Mouse (Mus musculus) myocyte (in vitro differentiated cells): ENCODE data around the gene H2al2a. TPM values are rescaled to one million over a fixed set of nuclear protein-coding genes. Genes with fewer than 3 reads are reported as not detected.

Experiments used
- H3K27me3 ChIP-seq: one replicate; pipeline ENCODE4 v1.6.1; 2011; ENCODE audit not compliant: control insufficient read depth, insufficient read depth, insufficient read length
- H3K36me3 ChIP-seq: one replicate; pipeline ENCODE4 v1.6.1; 2011; ENCODE audit not compliant: control insufficient read depth, insufficient read depth
- H3K4me2 ChIP-seq: one replicate; pipeline ENCODE4 v1.6.1; 2011; ENCODE audit warnings: low read depth, control low read depth
- H3K4me3 ChIP-seq: one replicate; pipeline ENCODE4 v1.5.1; 2011; ENCODE audit warnings: mild to moderate bottlenecking, control low read depth, moderate library complexity
- H3K79me2 ChIP-seq: one replicate; pipeline ENCODE4 v1.6.1; 2011; ENCODE audit not compliant: control insufficient read depth, insufficient read depth
- H3ac ChIP-seq: one replicate; pipeline ENCODE4 v1.6.1; 2011; ENCODE audit not compliant: control insufficient read depth, insufficient read length
- CEBPB ChIP-seq: IDR thresholded peaks from 2 replicates; pipeline ENCODE4 v1.6.1; 2011; ENCODE audit warnings: mild to moderate bottlenecking, moderate library complexity; ENCODE audit not compliant: poor library complexity, insufficient read depth, severe bottlenecking
- E2F4 ChIP-seq: IDR thresholded peaks from one replicate; pipeline ENCODE4 v1.6.1; 2011; ENCODE audit warnings: mild to moderate bottlenecking, control low read depth, moderate library complexity; ENCODE audit not compliant: insufficient read depth
- MAX ChIP-seq: IDR thresholded peaks from one replicate; pipeline ENCODE4 v1.6.1; 2011; ENCODE audit warnings: low read depth, mild to moderate bottlenecking, control low read depth
- MYOD1 ChIP-seq, 3 experiments: IDR thresholded peaks; one replicate each; pipeline ENCODE4 v1.6.1; 2011; ENCODE audit warnings: control low read depth in 2 of 3, low read depth in 2 of 3, mild to moderate bottlenecking in 2 of 3, moderate library complexity in 1 of 3; ENCODE audit not compliant: insufficient read length in 2 of 3, control insufficient read depth in 1 of 3
- MYOG ChIP-seq, 3 experiments: IDR thresholded peaks; one replicate each; pipeline ENCODE4 v1.6.1; 2011; ENCODE audit warnings: control low read depth in 2 of 3, low read depth in 2 of 3, mild to moderate bottlenecking in 2 of 3; ENCODE audit not compliant: insufficient read length in 2 of 3, control insufficient read depth in 1 of 3, insufficient read depth in 1 of 3
- POLR2A ChIP-seq: IDR thresholded peaks from one replicate; pipeline ENCODE4 v1.6.1; 2011; ENCODE audit warnings: low read depth, mild to moderate bottlenecking, control low read depth, moderate library complexity; ENCODE audit not compliant: insufficient read length
- POLR2AphosphoS2 ChIP-seq: IDR thresholded peaks from one replicate; pipeline ENCODE4 v1.6.1; 2011; ENCODE audit warnings: low read depth, control low read depth; ENCODE audit not compliant: insufficient read length
- REST ChIP-seq: IDR thresholded peaks from one replicate; pipeline ENCODE4 v1.6.1; 2011; ENCODE audit warnings: mild to moderate bottlenecking, control low read depth, moderate library complexity; ENCODE audit not compliant: insufficient read depth, insufficient read length
- SRF ChIP-seq: IDR thresholded peaks from one replicate; pipeline ENCODE4 v1.6.1; 2011; ENCODE audit warnings: low read depth; ENCODE audit not compliant: control insufficient read depth, insufficient read length
- TCF12 ChIP-seq: IDR thresholded peaks from one replicate; pipeline ENCODE4 v1.6.1; 2011; ENCODE audit warnings: mild to moderate bottlenecking, control low read depth; ENCODE audit not compliant: poor library complexity, insufficient read depth, severe bottlenecking
- TCF3 ChIP-seq: IDR thresholded peaks from one replicate; pipeline ENCODE4 v1.6.1; 2011; ENCODE audit warnings: low read depth, control low read depth; ENCODE audit not compliant: insufficient read length
- USF1 ChIP-seq: IDR thresholded peaks from one replicate; pipeline ENCODE4 v1.6.1; 2011; ENCODE audit warnings: low read depth, mild to moderate bottlenecking, control low read depth, moderate library complexity
- polyA plus RNA-seq: library from polyadenylated mRNA; unstranded; fragments of >200 nt; fragmentation: generic; extraction: Trizol; gene quantifications from one replicate; pipeline ENCODE4 v1.2.1, GENCODE M21; 2012; ENCODE audit warnings: missing spikeins

H2al2a gene
- polyA plus RNA-seq, 1 experiment = not detected

DNA sequence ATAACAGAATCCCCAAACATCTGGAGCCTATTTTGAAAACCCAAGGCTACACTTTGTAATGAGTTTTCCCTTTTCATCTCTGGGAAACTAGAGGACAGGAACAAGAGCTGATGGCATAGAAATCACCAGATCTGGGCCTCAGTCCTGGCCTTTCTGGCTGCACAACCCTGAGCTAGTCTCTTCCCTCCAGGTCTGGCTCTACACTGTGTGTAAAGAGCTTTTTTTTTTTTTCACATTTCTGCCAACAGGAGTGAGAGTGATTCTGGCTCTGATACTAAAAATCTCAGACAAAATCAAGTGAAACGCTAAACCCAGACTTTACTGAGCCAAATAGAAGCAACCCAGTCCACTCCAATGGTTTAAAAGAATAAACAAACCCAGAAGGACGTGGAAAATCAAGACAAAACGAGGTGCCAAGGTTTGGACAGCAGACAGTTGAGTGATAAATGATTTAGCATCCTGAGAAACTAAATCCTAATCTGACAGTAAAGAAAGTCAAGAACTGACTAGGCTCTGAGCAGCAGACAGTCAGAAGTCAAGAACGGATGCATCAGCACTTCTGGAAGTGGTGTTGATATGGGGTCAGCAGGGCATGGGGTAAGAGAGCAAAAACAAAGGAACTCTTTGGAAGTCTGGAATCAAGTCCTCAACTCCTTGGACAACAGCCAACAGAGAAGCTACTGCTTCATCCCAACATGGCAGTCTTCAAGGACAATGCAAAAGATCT, 21.0 kb downstream of the H2al2a start:
- Histone ChIP-seq H3K36me3 (no peaks in the 10 kb centered on the region), H3K4me3 (no peak overlapping the region), H3ac (no peak overlapping the region), H3K27me3 (no peaks in the 10 kb centered on the region), H3K4me2 (no peak overlapping the region), H3K79me2 (no peaks in the 10 kb centered on the region)
- TF ChIP-seq TCF12 (no peak), MYOD1 (IDR thresholded peaks at IDR 0.05; ENCODE audit: control insufficient read depth in 1 of 3, insufficient read length in 2 of 3, low read depth in 2 of 3) (no peak), SRF (no peak), TCF3 (no peak), USF1 (no peak), REST (no peak), MYOG (IDR thresholded peaks at IDR 0.05; ENCODE audit: control insufficient read depth in 1 of 3, insufficient read depth in 1 of 3, insufficient read length in 2 of 3, low read depth in 2 of 3) (no peak), E2F4 (no peak), MAX (no peak), POLR2A (no peak)

DNA sequence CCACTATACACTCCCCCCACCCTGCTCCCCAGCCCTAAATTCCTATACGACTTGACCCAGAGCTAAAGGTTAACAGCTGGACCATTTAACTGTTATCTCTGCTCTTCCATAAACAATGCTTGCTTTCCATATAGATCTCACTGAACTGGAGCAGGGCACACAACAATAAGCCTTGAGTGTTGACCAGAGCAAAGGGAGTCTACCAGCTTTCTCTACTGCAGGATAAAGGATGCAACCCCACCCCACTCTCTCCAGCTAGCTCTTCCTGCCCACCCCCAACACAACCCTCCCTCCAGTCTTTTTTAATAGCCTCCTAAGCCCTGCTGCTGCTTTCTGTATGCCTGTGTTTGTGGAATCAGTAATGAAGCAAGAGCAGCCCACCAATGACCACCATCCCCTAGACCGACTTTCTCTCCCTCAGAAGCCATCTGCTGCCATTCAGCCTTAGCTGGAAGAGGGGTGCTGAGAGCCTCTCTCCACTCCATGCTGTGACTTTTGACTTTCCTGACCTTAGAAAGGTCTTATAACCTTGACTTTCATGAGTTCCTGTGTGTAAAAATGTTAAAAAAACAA, 22.8 kb downstream of the H2al2a start:
- TF ChIP-seq POLR2AphosphoS2 (no peak), TCF12 (no peak)

DNA sequence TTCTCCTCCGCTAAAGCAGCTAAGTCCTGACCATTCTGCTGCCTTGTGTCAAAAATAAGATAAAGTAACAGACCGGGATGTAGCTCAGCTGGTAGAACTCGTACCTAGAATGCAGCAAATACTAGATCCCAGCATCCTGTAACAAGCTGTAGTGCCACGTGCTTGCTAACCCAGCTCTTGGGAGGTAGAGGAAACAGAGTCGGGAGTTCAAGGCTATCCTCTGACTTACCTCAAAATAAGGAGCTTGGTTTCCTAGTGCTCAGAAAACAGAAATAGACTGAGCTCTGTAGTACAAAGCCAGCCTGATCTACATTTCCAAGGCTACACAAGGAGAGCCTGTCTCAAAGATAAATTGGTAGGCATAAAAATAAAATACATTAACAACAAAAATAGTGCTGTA, 23.5 kb downstream of the H2al2a start:
- Histone ChIP-seq H3ac (no peak overlapping the region), H3K79me2 (no peaks in the 10 kb centered on the region), H3K36me3 (no peaks in the 10 kb centered on the region), H3K4me3 (no peak overlapping the region), H3K27me3 (no peaks in the 10 kb centered on the region), H3K4me2 (no peak overlapping the region)
- TF ChIP-seq USF1 = no peak
- TF ChIP-seq MYOD1 (IDR thresholded peaks at IDR 0.05; ENCODE audit: control insufficient read depth in 1 of 3, insufficient read length in 2 of 3, low read depth in 2 of 3) = no peak
- TF ChIP-seq CEBPB = no peak
- TF ChIP-seq MAX = no peak
- no peak for TF ChIP-seq MYOG (IDR thresholded peaks at IDR 0.05; ENCODE audit: control insufficient read depth in 1 of 3, insufficient read depth in 1 of 3, insufficient read length in 2 of 3, low read depth in 2 of 3)
- TF ChIP-seq E2F4 = no peak

More for the DNA sequence above, 22.8 kb downstream of the H2al2a start:
- H3K4me3 ChIP-seq = no peak overlapping the region
- H3K36me3 ChIP-seq = no peaks in the 10 kb centered on the region
- no peaks in the 10 kb centered on the region for H3K79me2 ChIP-seq
- no peaks in the 10 kb centered on the region for H3K27me3 ChIP-seq
- no peak overlapping the region for H3ac ChIP-seq
- no peak overlapping the region for H3K4me2 ChIP-seq

DNA sequence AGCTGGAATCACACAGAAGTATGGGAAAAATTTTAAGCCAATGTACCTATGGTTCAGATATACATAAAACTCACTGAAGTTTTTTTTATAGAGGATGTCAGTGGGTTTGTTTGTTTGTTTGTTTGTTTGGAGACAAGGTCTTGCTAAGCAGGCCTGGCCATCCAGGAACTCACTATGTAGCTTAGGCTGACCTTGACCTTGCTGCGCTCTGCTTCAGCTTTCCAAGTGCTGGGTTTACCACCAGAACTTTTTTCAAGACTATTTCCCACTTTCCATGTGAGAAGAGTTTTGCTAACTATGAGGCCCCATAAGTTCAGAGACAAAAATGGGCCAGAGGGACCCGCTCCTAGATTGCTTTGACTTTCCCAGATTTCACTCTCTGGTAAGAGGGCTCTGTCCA, 23.9 kb downstream of the H2al2a start:
- TF ChIP-seq MYOG (IDR thresholded peaks at IDR 0.05; ENCODE audit: control insufficient read depth in 1 of 3, insufficient read depth in 1 of 3, insufficient read length in 2 of 3, low read depth in 2 of 3) = no peak
- TF ChIP-seq MAX = no peak
- no peak for TF ChIP-seq USF1
- TF ChIP-seq E2F4 = no peak
- TF ChIP-seq CEBPB = no peak
- TF ChIP-seq TCF3 = no peak
- no peak for TF ChIP-seq POLR2AphosphoS2
- Histone ChIP-seq H3K79me2 (no peaks in the 10 kb centered on the region), H3K36me3 (no peaks in the 10 kb centered on the region), H3K27me3 (no peaks in the 10 kb centered on the region), H3ac (no peak overlapping the region), H3K4me2 (no peak overlapping the region), H3K4me3 (no peak overlapping the region)

DNA sequence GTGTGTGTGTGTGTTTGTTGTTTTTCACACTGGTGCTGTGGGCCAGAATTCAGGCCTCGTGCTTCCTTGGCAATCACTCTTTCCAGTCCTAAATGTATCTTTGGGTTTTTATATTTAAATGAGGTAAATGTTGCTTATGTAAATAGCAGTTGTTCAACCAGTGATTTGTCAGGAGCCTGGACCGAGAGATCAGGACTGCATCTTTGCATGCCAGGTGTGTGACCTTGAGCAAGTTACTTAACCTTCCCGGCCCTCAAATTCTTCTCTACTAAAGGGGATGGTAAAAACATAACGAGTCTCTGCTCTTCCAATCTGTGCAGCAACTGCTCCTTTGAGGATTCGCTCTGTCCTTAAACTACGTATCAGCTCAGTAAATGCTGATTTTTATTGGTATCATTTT, 25.4 kb downstream of the H2al2a start:
- no peaks in the 10 kb centered on the region for H3K79me2 ChIP-seq
- no peak overlapping the region for H3K4me3 ChIP-seq
- no peaks in the 10 kb centered on the region for H3K36me3 ChIP-seq
- TF ChIP-seq TCF12 (no peak), REST (no peak)
- no peaks in the 10 kb centered on the region for H3K27me3 ChIP-seq
- no peak overlapping the region for H3K4me2 ChIP-seq
- no peak overlapping the region for H3ac ChIP-seq

DNA sequence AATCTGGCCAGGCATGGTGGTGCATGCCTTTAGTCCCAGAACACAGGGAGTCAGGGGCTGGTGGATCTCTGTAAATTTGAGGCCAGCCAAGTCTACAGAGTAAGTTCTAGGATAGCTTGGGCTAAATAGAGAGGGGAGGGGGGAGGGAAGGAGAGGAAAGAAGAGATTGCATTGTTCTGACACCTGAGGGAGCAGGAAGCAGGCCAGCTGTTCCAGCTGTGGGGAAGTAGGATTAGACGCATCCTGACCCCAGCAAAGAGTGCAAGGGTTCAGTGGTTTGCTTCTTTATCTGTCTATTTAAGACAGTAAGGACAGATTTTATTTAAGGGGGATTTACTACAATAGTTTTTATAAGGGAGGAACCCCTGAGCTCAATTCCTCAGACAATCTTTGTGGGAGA, 26.1 kb downstream of the H2al2a start:
- Histone ChIP-seq H3K36me3 (no peaks in the 10 kb centered on the region), H3K4me3 (no peak overlapping the region), H3K27me3 (no peaks in the 10 kb centered on the region), H3K79me2 (no peaks in the 10 kb centered on the region), H3K4me2 (no peak overlapping the region), H3ac (no peak overlapping the region)
- TF ChIP-seq CEBPB = no peak
- TF ChIP-seq TCF12 = no peak
- no peak for TF ChIP-seq MYOD1 (IDR thresholded peaks at IDR 0.05; ENCODE audit: control insufficient read depth in 1 of 3, insufficient read length in 2 of 3, low read depth in 2 of 3)
- no peak for TF ChIP-seq E2F4
- TF ChIP-seq REST = no peak
- no peak for TF ChIP-seq MAX
- no peak for TF ChIP-seq POLR2A
- no peak for TF ChIP-seq USF1
- TF ChIP-seq POLR2AphosphoS2 = no peak
- TF ChIP-seq MYOG (IDR thresholded peaks at IDR 0.05; ENCODE audit: control insufficient read depth in 1 of 3, insufficient read depth in 1 of 3, insufficient read length in 2 of 3, low read depth in 2 of 3) = no peak
- TF ChIP-seq SRF = no peak
- TF ChIP-seq TCF3 = no peak
